Mouse (Mus musculus): ENCODE results near the gene Scel.
"Not testable (repeated sequence)": the region's sequence is repeated elsewhere in the genome, so short reads cannot be mapped to it uniquely, and the experiment has no call there.

Scel gene

GRCm38 (mm10) chr14:103512802-103513472 lies at the start of gene Scel:
TSS of gene Scel (plus strand) at chr14:103513342.
- no peak for DNase-seq (ENCODE audit: low spot score in 2 of 2)

- no peak for DNase-seq (ENCODE audit: low spot score in 2 of 2)
These were observed 44.3 kb upstream of the Scel start for GRCm38 (mm10) chr14:103468691-103469463.

GRCm38 (mm10) chr14:103469464-103470015 lies 43.6 kb upstream of the Scel start:
- no peak for DNase-seq (ENCODE audit: low spot score in 2 of 2)

- no peak for DNase-seq (ENCODE audit: low spot score in 2 of 2)
These were observed 41.9 kb upstream of the Scel start for GRCm38 (mm10) chr14:103471074-103471778.

- no peak for DNase-seq (ENCODE audit: low spot score in 2 of 2)
These were observed 41.2 kb upstream of the Scel start for GRCm38 (mm10) chr14:103471806-103472553.

- DNase-seq (ENCODE audit: low spot score in 2 of 2), result no peak
These were observed 40.6 kb upstream of the Scel start for GRCm38 (mm10) chr14:103472554-103472905.

GRCm38 (mm10) chr14:103475312-103475711 lies 37.8 kb upstream of the Scel start:
- DNase-seq (ENCODE audit: low spot score in 2 of 2), result no peak

- DNase-seq (ENCODE audit: low spot score in 2 of 2), result not testable (repeated sequence)
These were observed 36.9 kb upstream of the Scel start for GRCm38 (mm10) chr14:103476232-103476631.

- no peak for DNase-seq (ENCODE audit: low spot score in 2 of 2)
These were observed 35.9 kb upstream of the Scel start for GRCm38 (mm10) chr14:103477281-103477680.

- DNase-seq (ENCODE audit: low spot score in 2 of 2), result no peak
These were observed 35.2 kb upstream of the Scel start for GRCm38 (mm10) chr14:103477959-103478358.

GRCm38 (mm10) chr14:103479446-103479845 lies 33.7 kb upstream of the Scel start:
- DNase-seq (ENCODE audit: low spot score in 2 of 2), result no peak

- DNase-seq (ENCODE audit: low spot score in 2 of 2), result no peak
These were observed 31.6 kb upstream of the Scel start for GRCm38 (mm10) chr14:103481514-103481913.

GRCm38 (mm10) chr14:103485671-103486070 lies 27.5 kb upstream of the Scel start:
- DNase-seq (ENCODE audit: low spot score in 2 of 2), result no peak

- no peak for DNase-seq (ENCODE audit: low spot score in 2 of 2)
These were observed 26.2 kb upstream of the Scel start for GRCm38 (mm10) chr14:103486974-103487373.

- no peak for DNase-seq (ENCODE audit: low spot score in 2 of 2)
These were observed 24.5 kb upstream of the Scel start for GRCm38 (mm10) chr14:103488659-103489058.

- no peak for DNase-seq (ENCODE audit: low spot score in 2 of 2)
These were observed 14.9 kb upstream of the Scel start for GRCm38 (mm10) chr14:103498199-103498598.

- DNase-seq (ENCODE audit: low spot score in 2 of 2), result no peak
These were observed 14.5 kb upstream of the Scel start for GRCm38 (mm10) chr14:103498613-103499012.

GRCm38 (mm10) chr14:103499060-103499459 lies 14.1 kb upstream of the Scel start:
- DNase-seq (ENCODE audit: low spot score in 2 of 2), result no peak

GRCm38 (mm10) chr14:103500309-103500708 lies 12.8 kb upstream of the Scel start:
- DNase-seq (ENCODE audit: low spot score in 2 of 2), result no peak

GRCm38 (mm10) chr14:103500941-103501340 lies 12.2 kb upstream of the Scel start:
- DNase-seq (ENCODE audit: low spot score in 2 of 2), result no peak

GRCm38 (mm10) chr14:103504514-103504913 lies 8.6 kb upstream of the Scel start:
- DNase-seq (ENCODE audit: low spot score in 2 of 2), result no peak

- DNase-seq (ENCODE audit: low spot score in 2 of 2), result no peak
These were observed 3.6 kb upstream of the Scel start for GRCm38 (mm10) chr14:103509544-103509943.
